Mouse (Mus musculus) naive thymus-derived CD4-positive, alpha-beta T cell, adult 2 months (primary cell): ENCODE data around the gene Cav2.

ENCODE experiments used
- DNase-seq: peaks from one replicate; pipeline ENCODE4 v3.0.0-alpha.2; 2011; ENCODE audit warnings: low read depth

Cav2 gene

GRCm38 (mm10) chr6:17280939-17281756 lies at the start of gene Cav2:
Gene Cav2 (plus strand): TSS chr6:17281185.
- DNase-seq = peak; percentile 20

GRCm38 (mm10) chr6:17239693-17240092 lies 41.3 kb upstream of the Cav2 start:
- no peak for DNase-seq

GRCm38 (mm10) chr6:17241013-17241412 lies 40.0 kb upstream of the Cav2 start:
- DNase-seq = no peak

GRCm38 (mm10) chr6:17246959-17247358 lies 34.0 kb upstream of the Cav2 start:
- no peak for DNase-seq

GRCm38 (mm10) chr6:17247673-17248072 lies 33.3 kb upstream of the Cav2 start:
- no peak for DNase-seq

GRCm38 (mm10) chr6:17248241-17248640 lies 32.7 kb upstream of the Cav2 start:
- DNase-seq = no peak

- DNase-seq = no peak
These were observed 29.0 kb upstream of the Cav2 start for GRCm38 (mm10) chr6:17251958-17252357.

GRCm38 (mm10) chr6:17258142-17258541 lies 22.8 kb upstream of the Cav2 start:
- no peak for DNase-seq

- DNase-seq = no peak
These were observed 22.1 kb upstream of the Cav2 start for GRCm38 (mm10) chr6:17258911-17259310.

GRCm38 (mm10) chr6:17262786-17263185 lies 18.2 kb upstream of the Cav2 start:
- DNase-seq = no peak

GRCm38 (mm10) chr6:17265043-17265442 lies 15.9 kb upstream of the Cav2 start:
- DNase-seq = no peak

GRCm38 (mm10) chr6:17266466-17266865 lies 14.5 kb upstream of the Cav2 start:
- no peak for DNase-seq

GRCm38 (mm10) chr6:17278366-17278765 lies 2.6 kb upstream of the Cav2 start:
- DNase-seq = no peak

GRCm38 (mm10) chr6:17281757-17282092 lies 740 bp downstream of the Cav2 start:
- peak; percentile 4 for DNase-seq

GRCm38 (mm10) chr6:17282159-17282558 lies 1.2 kb downstream of the Cav2 start:
- DNase-seq = peak; percentile 2

GRCm38 (mm10) chr6:17283834-17284233 lies 2.8 kb downstream of the Cav2 start:
- DNase-seq = no peak

GRCm38 (mm10) chr6:17286381-17286780 lies 5.4 kb downstream of the Cav2 start:
- DNase-seq = no peak

GRCm38 (mm10) chr6:17295116-17295515 lies 14.1 kb downstream of the Cav2 start:
- DNase-seq = no peak

GRCm38 (mm10) chr6:17305954-17306601 lies 25.1 kb downstream of the Cav2 start, which contains the start of gene Cav1:
Gene Cav1 (plus strand): TSS chr6:17306335.
- DNase-seq = no peak

GRCm38 (mm10) chr6:17306602-17307325 lies 25.8 kb downstream of the Cav2 start:
- DNase-seq = no peak

GRCm38 (mm10) chr6:17307461-17308115 lies 26.6 kb downstream of the Cav2 start:
- peak; percentile 17 for DNase-seq

GRCm38 (mm10) chr6:17308661-17309060 lies 27.7 kb downstream of the Cav2 start:
- no peak for DNase-seq
